Mouse (Mus musculus): ENCODE measurements at regions not wholly inside any gene's neighbourhood (a gene's known extent, or its start where the extent isn't known, plus 50 kb on each side); places are given as distances from the start of the nearest gene placed in this dataset.

DNA sequence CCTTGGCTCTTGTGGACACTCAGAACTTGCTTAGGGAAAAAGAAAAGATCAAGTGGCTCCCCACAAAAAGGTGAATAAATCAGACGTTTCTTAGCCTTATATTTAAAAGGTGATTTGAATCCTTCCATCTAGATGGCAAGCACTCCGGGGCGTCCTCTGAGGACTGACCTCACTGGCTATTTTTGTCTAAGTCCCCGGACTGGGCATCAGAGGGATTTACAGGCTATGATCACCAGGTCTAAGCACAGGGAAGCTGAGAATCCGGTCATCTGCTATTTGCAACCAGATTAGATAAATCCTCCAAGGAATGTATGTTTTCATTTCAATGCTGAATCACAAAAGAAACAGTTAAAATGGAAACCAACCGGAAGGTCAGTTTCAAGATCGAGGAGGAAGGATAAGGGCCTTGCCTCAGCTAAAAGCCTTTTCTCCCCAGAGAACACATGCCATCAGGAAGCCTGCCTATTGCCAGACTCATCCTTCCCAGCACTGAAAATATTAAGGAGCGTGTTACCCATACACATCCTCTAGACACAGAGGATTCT is 342.1 kb downstream of the Lpin1 start:
- no peak for DNase-seq (ENCODE audit: inconsistent ontology term)

DNA sequence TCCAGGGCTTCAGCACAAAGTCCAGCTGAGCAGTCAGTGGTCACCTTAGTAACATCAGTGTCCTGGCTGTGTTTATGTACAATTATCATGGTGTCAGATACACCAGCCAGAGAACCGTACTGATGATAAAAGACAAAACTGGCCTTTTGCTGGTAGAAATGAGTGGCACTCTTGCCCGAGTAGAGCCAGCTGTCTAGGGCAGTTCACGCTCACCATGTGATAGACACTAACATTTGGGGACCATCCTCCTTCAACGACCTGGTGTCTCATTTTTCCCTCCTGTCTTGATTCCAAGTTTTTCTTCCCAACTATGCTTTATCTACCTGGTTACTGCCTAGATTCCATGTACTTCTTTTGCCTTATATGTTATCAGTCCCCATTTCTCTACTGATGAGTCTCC is 349.3 kb downstream of the Lpin1 start:
- DNase-seq (ENCODE audit: inconsistent ontology term): no peak

DNA sequence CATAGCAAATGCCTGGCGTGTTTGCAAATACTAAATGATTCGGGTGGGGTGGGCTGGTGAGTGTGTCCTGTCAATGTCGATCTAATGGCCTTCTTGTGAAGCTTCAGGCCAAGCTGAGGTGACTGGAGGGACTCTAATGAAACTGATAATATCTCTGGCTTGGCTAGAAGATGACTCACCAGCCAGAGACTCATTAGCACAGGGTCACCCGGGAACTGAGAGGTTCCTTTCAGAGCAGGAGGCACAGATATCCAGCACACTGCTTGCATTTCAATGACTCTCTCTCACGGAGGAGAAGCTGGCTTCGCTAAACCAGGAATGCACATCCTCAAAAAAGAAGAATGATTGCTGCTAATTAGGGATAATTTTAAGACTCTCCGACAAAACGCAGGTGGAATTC is 349.8 kb downstream of the Lpin1 start:
- peak; percentile 95 for DNase-seq (ENCODE audit: inconsistent ontology term)

DNA sequence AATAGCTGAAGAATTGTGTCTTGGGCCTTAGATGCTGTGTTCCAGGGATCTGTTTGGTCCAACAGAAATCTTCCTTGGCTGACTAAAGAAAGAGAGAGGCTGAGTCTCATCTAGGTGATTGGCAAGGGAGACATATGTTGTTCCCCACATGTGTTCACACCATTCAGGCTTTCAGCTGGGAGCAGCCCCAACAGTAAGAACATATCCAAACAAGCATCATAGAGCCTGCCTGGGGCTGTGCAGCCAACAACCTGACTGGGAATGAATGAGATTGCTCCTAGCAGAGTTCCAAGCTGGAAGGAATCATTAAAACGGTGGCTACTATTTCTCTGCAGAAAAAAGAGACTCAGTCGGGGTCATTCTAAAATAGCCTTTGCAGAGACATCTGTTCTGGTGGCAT is 350.3 kb downstream of the Lpin1 start:
- no peak for DNase-seq (ENCODE audit: inconsistent ontology term)

DNA sequence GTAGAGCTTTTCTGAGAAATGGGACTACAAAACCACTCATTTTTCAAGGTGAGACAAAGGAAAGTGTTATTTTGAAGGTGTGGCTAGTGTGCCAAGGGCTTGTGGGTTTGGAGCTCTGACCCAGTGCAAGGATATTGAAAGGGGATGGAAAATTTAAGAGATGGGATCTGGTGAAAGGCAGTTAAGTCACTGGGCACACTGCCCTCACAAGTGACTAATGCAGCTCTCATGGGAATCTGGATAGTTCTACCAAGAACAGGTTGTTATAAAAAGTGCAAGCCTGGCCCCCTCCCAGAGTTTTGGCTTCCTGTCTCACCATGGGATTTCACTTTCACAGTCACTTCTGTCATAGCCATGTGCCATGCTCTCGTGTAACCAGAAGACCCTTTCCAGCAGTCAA is 360.1 kb downstream of the Lpin1 start:
- DNase-seq (ENCODE audit: inconsistent ontology term): no peak

DNA sequence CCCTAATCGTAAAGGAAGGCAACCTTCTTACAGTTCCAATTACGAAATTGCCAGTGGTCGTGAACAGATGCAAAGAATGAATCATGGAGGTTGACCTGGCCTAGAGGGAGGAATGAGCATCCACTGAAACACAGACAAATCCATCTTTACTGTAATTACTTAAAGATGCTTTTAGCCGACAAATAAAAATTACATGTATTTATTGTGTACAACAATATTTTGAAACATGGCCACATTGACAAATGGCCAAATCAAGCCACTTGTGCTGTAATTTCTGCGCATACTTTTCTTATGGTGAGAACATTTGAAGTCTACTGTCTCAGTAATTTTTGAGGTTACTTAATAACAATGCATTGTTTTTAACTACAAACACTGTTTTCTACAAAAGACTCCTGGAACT is 360.7 kb downstream of the Lpin1 start:
- no peak for DNase-seq (ENCODE audit: inconsistent ontology term)

DNA sequence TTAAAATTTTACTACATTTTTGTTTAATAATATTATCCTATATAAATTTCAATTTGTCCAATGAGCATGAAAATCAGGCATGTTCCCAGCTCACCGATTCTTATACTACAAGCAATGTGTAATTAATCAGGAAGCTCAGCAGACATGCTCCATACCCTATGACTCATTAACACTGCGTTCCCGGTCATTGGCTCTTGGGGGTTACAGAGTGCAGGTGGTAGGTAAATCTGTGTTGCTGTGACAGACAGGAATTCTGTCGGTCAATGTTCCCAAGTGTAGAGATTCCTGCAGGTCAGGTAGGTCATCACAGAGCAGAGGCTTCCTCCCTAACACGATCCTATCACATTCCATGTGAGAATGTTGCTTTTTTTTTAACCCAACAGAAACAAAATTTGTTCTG is 371.0 kb downstream of the Lpin1 start:
- DNase-seq (ENCODE audit: inconsistent ontology term): no peak

DNA sequence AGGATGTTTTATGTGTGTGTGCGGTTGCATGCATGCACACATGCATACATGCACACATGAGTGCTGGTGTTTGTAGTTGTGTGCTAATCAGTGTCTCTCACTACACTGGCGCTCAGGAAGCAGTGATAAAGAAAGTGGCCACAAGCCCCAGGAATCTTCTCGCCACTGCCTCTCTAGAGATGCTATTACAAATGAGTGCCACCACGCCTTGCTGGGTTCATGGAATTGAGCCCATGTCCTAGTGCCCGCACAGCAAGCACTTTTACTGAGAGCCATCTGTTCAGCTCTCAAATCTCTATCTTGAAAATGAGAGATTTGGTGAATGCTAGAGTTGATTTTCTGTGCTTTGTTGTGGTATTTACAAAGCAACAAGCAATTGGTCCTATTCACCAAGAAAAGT is 373.3 kb downstream of the Lpin1 start:
- DNase-seq (ENCODE audit: inconsistent ontology term): no peak

DNA sequence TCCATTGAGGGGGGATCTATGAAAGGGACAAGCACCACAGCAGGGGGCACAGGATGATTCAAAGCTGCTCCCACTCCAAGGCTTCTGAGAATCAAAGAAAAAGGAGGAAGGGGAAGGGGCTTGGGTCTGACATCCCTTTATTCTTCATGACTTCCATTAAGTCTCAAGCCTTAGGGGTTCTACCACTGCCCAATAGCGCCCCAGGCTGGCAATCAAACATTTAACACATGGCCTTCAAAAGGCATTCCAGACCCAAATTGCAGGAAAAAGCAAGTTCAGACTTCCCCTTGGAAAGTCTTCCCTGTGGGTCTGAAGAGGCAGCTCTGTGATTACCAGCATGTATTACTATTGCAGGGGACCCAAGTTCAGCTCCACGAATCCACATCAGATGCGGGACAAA is 377.2 kb downstream of the Lpin1 start:
- DNase-seq (ENCODE audit: inconsistent ontology term): no peak

DNA sequence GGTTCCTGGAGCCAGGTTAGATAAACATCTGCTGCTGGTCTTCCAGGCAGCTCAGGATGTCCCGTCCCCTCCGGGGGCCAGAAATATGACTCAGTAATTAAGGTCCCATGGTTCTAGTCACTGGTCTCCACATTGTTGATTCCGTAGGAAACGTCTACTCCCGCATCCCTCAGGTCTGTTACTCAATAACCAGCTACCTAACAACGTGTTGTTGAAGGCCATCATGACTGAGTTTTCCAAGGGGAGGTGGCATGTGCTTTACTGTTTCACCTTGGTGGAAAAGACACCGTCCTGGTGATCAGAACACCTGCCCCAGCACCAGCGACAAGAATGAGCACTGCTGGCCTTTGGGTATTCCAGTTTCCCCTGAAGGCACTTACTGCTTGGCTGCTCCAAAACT is 377.9 kb downstream of the Lpin1 start:
- no peak for DNase-seq (ENCODE audit: inconsistent ontology term)

DNA sequence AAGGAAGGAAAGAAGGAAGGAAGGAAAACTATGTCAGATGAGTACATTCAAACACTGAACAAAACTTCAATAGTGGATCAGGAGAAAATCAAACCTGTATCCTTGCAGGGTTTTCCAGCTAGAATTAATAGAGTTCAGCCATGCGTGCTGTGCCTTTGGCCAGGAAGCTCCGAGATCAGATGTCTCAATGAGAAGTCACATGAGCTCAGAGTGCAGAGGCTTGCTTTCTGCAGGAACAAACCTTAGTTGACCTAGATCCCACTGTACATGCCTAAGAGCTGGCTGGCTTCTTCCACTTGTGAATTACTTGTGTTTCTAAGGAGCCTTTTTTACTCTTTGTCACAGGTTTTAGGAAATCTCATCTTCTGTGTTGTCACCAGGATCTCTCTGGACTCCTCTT is 378.7 kb downstream of the Lpin1 start:
- peak; percentile 53 for DNase-seq (ENCODE audit: inconsistent ontology term)

DNA sequence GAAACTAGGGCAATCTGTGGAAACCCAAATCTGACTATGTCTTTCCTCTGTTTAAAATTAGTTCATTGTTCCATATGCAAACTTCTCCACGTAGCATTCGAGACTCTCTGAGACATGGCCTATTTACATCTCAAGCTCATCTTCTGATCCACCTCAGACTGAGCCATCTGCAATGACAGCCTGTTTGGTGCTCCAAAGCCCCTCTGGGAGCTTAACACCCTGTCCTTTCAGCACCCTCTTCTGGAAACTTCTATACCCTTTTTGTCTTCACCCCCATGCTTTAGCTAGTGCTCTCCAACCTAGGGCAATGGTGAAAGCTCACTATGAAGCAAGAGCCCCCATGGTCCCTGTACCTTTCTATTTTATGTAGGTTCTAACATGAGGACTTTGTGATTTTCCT is 379.7 kb downstream of the Lpin1 start:
- DNase-seq (ENCODE audit: inconsistent ontology term): no peak

DNA sequence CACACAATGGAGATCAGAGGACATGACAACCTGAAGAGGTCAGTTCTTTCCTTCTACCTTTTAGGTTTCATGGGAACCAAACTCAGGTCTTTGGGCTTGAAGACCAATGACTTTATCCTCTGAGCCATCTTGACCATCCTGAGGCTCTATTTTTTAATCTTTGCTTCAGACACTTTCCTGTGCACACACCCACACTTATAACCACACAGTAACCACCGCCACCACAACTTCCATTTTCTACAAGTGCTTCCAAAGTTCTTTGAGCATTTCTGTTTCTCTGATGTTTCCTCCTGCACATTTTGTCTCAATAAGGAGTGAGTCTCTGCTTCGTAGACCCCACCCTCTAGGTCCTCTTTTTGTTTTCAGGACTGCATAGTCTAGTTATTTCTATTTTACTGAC is 385.3 kb downstream of the Lpin1 start:
- no peak for DNase-seq (ENCODE audit: inconsistent ontology term)

DNA sequence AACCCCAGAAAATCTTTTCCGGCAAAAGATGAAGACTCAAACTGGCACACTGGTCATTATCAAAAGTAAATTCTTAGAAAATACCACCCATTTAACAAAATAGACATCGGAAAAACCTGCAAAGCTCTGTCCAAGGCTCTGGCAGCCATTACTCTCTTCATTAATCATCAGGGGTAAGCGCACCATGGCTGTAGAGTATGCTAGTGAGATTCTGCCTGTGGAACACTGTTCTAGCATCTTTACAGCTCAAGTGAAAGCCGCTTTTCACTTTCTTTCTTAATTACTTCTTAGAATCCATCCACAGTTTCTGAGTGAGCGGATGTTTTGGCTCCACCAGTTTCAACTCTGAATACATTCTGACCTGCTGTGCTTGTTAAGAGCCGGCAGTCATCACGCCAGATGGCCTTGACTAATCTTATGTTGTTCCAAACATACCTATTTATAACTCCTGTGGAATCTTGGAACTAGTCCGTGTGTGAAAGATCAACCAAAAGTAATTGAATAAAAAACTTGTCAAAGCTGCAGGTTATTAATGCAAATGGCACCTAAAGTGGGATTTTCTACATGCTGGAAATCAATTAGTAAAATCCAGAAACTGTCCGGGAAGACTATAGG is 387.8 kb downstream of the Lpin1 start:
- peak; percentile 64 for DNase-seq (ENCODE audit: inconsistent ontology term)

DNA sequence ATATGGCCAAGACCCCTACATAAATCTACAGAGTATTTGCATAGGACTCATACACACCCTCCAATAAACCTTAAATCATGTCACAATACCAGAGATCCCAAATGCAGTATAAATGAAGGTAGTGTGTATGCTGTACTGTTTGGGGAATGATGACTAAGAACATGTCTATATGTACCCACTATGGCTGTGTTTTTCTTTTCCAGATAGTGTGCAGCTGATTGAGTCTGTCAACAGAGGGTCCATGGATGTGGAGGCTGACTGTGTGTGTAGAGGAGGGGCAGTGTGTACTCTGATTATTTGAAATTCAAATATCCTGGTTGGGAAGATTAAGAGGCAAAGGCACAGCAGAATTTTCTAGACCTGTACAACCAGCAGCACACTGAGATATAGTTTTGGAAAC is 388.6 kb downstream of the Lpin1 start:
- no peak for DNase-seq (ENCODE audit: inconsistent ontology term)

DNA sequence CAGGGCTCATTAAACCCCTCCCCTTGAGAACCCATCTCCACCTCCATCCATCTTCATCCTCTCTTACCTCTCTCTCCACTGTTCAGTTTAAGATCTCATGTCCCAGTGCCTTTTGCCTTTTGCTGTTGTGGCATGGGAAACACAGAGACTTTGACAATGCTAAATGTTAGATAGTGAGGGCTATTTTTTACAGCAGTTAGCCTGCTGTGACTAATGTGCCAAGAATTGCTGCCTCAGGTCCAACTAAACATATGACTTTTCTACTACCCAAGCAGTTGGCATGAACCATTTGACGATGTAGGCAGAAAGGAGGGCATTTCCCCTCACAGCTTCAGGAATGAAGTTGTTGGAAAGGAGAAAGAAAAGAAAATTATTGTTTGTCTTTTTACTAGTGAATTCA is 389.6 kb downstream of the Lpin1 start:
- no peak for DNase-seq (ENCODE audit: inconsistent ontology term)

DNA sequence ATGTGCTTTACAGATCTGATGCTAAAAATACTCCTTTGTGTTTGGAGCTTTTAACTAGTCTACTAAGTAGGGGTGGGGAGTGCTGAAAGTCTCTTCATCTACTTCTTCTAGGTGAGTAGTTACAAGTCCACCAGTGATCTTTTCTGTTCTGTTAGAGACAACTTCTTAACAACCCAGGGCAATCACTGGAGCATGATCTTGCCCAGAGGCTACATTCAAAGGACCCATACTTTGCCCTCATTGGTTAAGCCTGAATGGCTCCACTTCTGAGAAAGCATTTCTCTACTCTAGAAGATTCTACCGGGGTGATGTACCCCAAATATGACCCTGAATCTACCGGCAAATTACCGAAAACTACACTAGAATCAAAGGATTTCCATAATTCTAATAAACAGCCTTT is 390.2 kb downstream of the Lpin1 start:
- no peak for DNase-seq (ENCODE audit: inconsistent ontology term)

DNA sequence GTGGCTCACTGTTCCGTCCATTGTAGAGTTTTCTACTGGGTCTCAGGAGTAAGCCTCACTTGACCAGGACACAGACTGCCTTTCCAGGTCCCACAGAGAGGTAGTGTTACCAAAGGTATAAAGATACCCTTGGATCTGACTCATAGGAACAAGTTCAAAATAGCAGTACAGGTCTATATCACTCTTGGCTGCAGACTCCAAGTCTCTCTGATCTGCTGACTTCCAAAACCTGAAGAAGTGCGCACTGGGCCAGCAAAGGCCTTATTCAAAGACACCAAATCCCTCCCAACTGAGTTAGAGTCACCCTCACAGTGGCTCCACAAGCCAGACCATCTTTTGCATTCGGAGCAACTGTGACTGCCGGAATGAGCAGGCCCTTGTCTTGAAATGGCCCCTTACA is 391.9 kb downstream of the Lpin1 start:
- no peak for DNase-seq (ENCODE audit: inconsistent ontology term)

DNA sequence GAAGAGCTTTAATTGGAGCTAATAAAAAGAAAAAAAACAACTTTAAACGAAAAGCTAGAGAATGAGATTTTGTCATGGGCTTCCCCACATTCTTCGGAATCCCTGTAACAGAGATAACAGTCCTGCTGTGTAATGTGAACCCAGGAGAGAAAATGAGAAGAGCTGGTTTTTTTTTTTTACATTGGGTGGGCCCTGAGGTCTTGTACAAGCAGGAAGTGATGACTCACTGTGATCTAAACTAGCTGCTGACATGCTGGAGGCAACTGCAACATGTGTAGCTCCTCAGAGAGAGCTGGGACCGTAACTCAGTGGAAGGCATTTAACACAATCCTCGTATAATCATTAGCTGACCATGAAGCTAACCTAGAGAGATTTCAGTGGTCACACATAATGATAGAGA is 393.8 kb upstream of the Trib2 start:
- peak; percentile 29 for DNase-seq (ENCODE audit: inconsistent ontology term)

DNA sequence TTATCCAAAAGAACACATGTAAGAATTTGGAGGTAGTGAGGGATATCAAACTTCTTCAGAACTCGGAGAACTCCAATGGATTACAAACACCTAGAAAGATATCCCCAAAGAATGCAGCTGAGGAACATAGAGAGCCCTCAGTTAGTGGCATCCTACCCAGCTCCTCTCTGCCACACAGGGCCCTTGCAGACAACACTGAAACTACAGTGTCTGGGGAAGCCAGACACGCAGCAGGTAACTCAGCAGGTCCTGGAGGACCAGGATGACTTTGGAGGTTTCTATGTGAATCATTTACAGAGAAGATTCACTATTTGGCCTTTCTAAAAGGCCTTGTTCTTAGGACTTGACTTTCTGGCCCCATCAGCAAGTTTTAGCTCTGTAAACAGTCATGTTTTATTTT is 393.4 kb upstream of the Trib2 start:
- DNase-seq (ENCODE audit: inconsistent ontology term): no peak

DNA sequence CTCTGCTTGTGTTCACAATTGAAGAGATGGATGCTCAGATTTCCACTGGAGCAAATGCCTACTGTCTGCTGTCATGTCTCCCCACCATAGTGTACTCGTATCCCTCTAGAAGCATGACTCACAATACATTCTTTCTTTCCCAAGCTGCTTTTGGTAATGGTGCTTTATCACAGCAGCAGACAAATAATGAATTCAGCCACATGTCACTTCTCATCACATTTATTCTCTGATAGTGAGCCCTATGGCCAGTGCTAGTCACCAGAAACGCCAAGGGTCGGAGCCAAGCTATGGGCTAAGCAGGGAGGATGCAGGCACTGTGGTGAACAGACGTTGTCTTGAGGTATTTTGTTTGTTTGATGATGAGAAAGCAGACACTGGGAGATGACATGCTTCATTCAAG is 388.2 kb upstream of the Trib2 start:
- DNase-seq (ENCODE audit: inconsistent ontology term): peak; percentile 95

DNA sequence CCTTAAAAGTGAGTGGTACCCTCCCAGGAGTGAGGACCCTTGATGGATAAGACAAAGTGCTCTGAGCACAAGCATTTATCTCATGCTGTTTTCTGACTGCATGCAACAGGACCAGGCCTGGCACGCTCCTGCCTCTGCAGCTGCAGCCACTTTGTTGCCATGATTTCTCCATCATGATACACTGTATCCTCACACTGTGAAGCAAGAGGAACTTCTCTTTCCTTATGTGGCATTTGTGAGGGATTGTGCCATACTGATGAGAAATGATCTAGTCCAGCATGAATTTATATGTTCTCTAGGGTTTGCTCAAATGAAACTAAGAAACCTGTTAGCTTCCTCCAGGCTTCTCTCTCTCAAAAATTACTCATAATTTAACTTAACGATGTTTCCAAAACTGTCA is 380.2 kb upstream of the Trib2 start:
- no peak for DNase-seq (ENCODE audit: inconsistent ontology term)

DNA sequence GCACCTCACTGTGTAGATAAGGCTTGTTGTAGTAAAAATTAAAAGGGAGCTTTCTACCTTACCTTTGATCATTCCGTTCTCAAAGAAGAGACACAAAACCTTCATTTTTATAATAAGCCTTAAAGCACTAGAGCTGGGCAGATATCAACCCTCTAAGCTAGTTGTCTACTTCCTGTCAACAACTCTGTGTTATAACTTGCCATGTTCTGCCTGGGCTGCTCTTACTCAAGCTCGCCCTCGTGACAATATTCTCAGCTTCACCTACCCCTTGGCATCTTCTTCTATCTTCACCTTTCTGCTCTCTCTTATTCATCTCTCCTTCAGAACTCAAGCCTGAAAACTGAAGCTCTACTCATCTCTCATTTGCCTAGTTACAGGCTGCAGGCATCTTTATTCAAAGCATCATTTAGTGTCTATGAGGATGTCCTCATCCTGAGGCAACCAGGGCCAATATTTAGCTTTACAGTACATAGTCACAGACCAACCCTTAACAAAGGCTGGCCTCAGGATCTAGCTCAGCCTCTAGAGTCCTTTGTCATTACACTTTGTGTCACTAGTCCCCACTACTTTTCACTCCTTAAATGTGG is 375.2 kb upstream of the Trib2 start:
- no peak for DNase-seq (ENCODE audit: inconsistent ontology term)

DNA sequence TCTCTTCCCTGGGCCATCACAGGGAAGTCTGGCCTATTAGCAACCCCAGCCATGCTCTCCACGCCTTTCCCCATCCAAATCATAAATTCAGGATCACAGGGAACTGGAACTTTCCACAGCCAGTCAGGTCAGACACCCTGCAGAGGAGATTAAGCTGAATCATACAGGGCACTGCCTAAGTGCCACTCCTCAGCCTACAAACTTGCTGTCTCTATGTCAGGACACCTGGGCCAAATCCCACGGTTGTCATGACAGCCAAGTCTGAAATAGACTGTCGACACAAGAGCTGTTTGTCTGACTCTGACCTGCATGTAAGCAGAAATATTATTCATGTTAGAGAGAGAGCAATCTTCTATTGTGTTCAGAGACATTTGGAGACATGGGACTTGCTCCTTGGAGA is 374.0 kb upstream of the Trib2 start:
- peak; percentile 45 for DNase-seq (ENCODE audit: inconsistent ontology term)

Measured in Muller cell, postnatal 12 days (primary cell).